Mouse (Mus musculus): Measurements from ENCODE around the gene 4930452B06Rik. TPM values are rescaled to one million over a fixed set of nuclear protein-coding genes. Genes with fewer than 3 reads are reported as not detected.

4930452B06Rik gene
- polyA plus RNA-seq, 1 experiment from 2014 or later = 12.1 TPM

DNA sequence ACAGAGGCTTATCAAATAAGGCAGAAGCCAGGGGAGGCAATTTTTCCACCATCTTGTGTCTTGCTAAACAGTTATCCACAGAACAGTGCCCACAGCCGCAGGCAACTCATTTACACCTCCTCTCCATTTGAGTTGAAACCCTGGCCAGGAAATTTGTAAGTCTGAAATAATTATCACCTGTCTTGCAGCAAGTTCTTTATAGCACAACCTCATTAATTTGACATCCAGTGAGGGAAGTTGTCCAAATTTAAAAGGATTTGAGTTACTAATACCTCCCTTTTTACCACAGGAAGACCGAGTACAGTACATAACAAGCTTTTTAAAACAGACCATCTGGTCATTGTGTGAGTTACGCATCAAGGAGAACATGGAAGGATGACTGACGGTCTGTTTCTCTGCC is 154.8 kb downstream of the 4930452B06Rik start:
- DNase-seq (ENCODE audit: extremely low spot score, low spot score) = no peak
- H3K4me1 ChIP-seq = no peaks in the 10 kb centered on the region
- H3K27ac ChIP-seq = no peak overlapping the region
- 90% methylated on average over 4 of the region's 4 CpGs for WGBS
- H3K36me3 ChIP-seq (replicated peaks) = no peaks in the 10 kb centered on the region
- no peak overlapping the region for H3K4me3 ChIP-seq
- H3K9me3 ChIP-seq = no peaks in the 10 kb centered on the region
- H3K27me3 ChIP-seq (ENCODE audit: poor library complexity, severe bottlenecking) = no peaks in the 10 kb centered on the region

- Histone ChIP-seq H3K27ac (no peak overlapping the region; the same call in 1 of the 2 replicates), H3K4me3 (no peak overlapping the region), H3K9me3 (no peaks in the 10 kb centered on the region), H3K4me1 (no peaks in the 10 kb centered on the region), H3K27me3 (ENCODE audit: poor library complexity, severe bottlenecking) (no peaks in the 10 kb centered on the region), H3K36me3 (replicated peaks) (no peaks in the 10 kb centered on the region)
- 91% methylated on average over 10 of the region's 10 CpGs for WGBS
- no peak for DNase-seq (ENCODE audit: extremely low spot score, low spot score)
These were observed 155.6 kb downstream of the 4930452B06Rik start for GRCm38 (mm10) chr14:8510288-8510959.

- Histone ChIP-seq H3K27me3 (ENCODE audit: poor library complexity, severe bottlenecking) (no peaks in the 10 kb centered on the region), H3K4me3 (no peak overlapping the region), H3K36me3 (replicated peaks) (no peaks in the 10 kb centered on the region), H3K27ac (no peak overlapping the region), H3K4me1 (no peaks in the 10 kb centered on the region), H3K9me3 (no peaks in the 10 kb centered on the region)
- DNase-seq (ENCODE audit: extremely low spot score, low spot score) = no peak
These were observed 157.4 kb downstream of the 4930452B06Rik start for GRCm38 (mm10) chr14:8508669-8509068.

GRCm38 (mm10) chr14:8504206-8504605 is 161.8 kb downstream of the 4930452B06Rik start:
- Histone ChIP-seq H3K9me3 (no peaks in the 10 kb centered on the region), H3K4me3 (no peak overlapping the region), H3K4me1 (no peaks in the 10 kb centered on the region), H3K36me3 (replicated peaks) (no peaks in the 10 kb centered on the region), H3K27ac (no peak overlapping the region), H3K27me3 (ENCODE audit: poor library complexity, severe bottlenecking) (no peaks in the 10 kb centered on the region)
- 92% methylated on average over 2 of the region's 2 CpGs for WGBS
- DNase-seq (ENCODE audit: extremely low spot score, low spot score) = no peak

DNA sequence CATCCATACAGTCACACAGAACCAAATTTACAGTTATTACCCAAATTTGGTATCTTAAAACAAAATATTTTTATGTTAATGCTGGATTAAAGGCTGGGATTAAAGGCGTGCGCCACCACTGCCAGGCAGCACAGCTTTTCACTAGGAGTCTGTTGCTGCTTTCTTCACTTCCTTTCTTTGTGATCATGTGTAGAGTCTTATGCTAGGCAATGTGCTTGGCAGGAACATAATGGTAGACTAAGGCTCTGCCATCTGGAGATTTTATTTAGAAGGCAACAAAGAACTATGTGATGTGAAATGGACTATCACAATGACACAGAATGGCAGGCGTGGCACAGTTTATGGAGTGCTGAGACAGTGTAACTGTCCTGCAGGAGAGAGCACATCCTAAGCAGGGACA is 162.7 kb downstream of the 4930452B06Rik start:
- 91% methylated on average over 3 of the region's 3 CpGs for WGBS
- DNase-seq (ENCODE audit: extremely low spot score, low spot score) = no peak
- H3K27ac ChIP-seq = no peak overlapping the region

GRCm38 (mm10) chr14:8502496-8502895 is 163.5 kb downstream of the 4930452B06Rik start:
- no peak for DNase-seq (ENCODE audit: extremely low spot score, low spot score)
- Histone ChIP-seq H3K9me3 (no peaks in the 10 kb centered on the region), H3K27me3 (ENCODE audit: poor library complexity, severe bottlenecking) (no peaks in the 10 kb centered on the region), H3K27ac (no peak overlapping the region), H3K36me3 (replicated peaks) (no peaks in the 10 kb centered on the region), H3K4me1 (no peaks in the 10 kb centered on the region), H3K4me3 (no peak overlapping the region)
- 93% methylated on average over 5 of the region's 5 CpGs for WGBS

More for the DNA sequence above, 162.7 kb downstream of the 4930452B06Rik start:
- no peaks in the 10 kb centered on the region for H3K27me3 ChIP-seq (ENCODE audit: poor library complexity, severe bottlenecking)
- H3K4me3 ChIP-seq = no peak overlapping the region
- H3K9me3 ChIP-seq = no peaks in the 10 kb centered on the region
- no peaks in the 10 kb centered on the region for H3K4me1 ChIP-seq
- no peaks in the 10 kb centered on the region for H3K36me3 ChIP-seq (replicated peaks)

DNA sequence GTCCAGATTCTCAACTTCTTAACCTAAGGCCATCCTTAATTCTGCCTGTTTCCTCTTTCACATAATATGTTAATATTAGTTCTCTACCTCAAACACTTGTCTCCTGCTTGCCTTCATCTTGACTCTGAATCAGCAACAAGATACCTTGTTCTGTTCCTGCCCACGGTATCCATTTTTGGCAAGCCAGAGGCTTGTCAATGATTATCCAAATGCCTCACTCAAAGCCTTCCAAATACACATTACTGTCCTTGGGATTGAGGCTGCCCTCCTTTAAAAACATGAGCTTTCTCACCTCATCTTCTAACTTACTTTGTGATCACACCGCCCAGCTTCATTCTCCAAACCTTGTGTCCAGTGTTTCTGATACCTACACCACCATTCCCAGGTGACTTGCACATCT is 170.3 kb downstream of the 4930452B06Rik start:
- DNase-seq (ENCODE audit: extremely low spot score, low spot score) = no peak
- Histone ChIP-seq H3K4me3 (no peak overlapping the region), H3K9me3 (no peaks in the 10 kb centered on the region), H3K4me1 (no peaks in the 10 kb centered on the region), H3K27ac (no peak overlapping the region), H3K27me3 (ENCODE audit: poor library complexity, severe bottlenecking) (no peaks in the 10 kb centered on the region), H3K36me3 (replicated peaks) (no peaks in the 10 kb centered on the region)
- 96% methylated on average over 2 of the region's 2 CpGs for WGBS

DNA sequence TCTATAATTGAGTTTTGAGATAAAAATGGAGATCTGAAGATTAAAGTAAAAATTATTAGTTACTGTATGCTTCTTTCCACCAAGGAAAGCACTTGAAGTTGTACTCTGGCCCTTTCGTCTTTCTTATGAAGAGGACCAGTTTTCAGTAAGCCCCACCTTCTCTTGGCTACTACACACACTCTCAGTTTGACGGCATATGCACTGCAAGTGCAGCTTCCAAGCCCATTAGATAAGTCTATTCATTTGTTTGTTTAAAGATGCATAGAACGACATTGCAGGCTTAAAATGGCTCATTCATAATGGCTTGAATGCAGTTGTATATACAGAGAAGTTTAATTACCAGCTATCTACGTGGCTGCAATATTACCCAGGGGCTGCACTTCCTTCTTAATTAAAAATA is 171.1 kb downstream of the 4930452B06Rik start:
- DNase-seq (ENCODE audit: extremely low spot score, low spot score) = no peak
- no peaks in the 10 kb centered on the region for H3K9me3 ChIP-seq
- H3K27ac ChIP-seq = no peak overlapping the region
- WGBS = 80% methylated on average over 4 of the region's 4 CpGs
- H3K27me3 ChIP-seq (ENCODE audit: poor library complexity, severe bottlenecking) = no peaks in the 10 kb centered on the region
- no peaks in the 10 kb centered on the region for H3K4me1 ChIP-seq
- H3K36me3 ChIP-seq (replicated peaks) = no peaks in the 10 kb centered on the region
- H3K4me3 ChIP-seq = no peak overlapping the region

DNA sequence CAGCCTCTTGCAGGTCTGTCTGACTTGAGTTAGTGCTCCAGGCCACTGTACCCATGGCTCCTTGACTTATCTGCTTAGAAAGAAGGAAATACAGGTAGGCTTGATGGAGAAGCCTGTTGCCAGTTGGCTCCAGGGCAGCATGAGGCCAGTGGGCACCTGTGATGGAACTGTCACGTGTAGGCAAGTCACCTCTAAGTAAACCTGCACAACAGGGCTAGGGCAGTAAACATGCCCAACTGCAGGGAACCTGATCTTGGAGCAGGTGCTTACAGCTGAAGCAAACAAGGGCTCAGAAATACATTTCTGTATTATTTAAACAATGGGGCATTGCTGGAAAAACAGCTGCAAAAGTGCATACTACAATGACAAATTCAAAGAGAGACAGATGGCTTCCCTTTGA is 171.8 kb downstream of the 4930452B06Rik start:
- Histone ChIP-seq H3K4me1 (no peaks in the 10 kb centered on the region), H3K4me3 (no peak overlapping the region), H3K27ac (no peak overlapping the region), H3K36me3 (replicated peaks) (no peaks in the 10 kb centered on the region), H3K9me3 (no peaks in the 10 kb centered on the region), H3K27me3 (ENCODE audit: poor library complexity, severe bottlenecking) (no peaks in the 10 kb centered on the region)
- DNase-seq (ENCODE audit: extremely low spot score, low spot score) = no peak
- 83% methylated on average over 1 of the region's 1 CpGs for WGBS

DNA sequence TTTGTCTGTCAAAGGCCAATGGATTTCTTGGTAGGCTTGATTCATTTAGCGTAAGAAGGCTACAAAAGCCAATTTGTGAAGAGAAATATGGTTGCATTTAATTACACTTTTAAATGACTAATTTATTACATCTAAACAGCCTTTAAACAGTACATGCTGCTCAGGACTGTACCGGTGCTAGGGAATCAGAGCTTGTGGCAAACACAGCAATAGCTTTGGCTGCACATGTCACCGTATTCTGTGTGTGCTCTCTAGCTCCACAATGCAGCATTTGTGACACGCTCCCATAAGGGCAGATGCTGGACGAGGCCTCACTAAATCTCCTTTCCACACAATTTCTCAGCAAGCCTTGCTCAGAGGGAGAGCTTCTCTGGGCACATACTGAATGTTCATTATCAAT is 187.9 kb downstream of the 4930452B06Rik start:
- 83% methylated on average over 5 of the region's 5 CpGs for WGBS
- Histone ChIP-seq H3K4me3 (no peak overlapping the region), H3K36me3 (replicated peaks) (peaks cover 4% of the 10 kb centered on the region; the same call in 1 of the 2 replicates), H3K27me3 (ENCODE audit: poor library complexity, severe bottlenecking) (no peaks in the 10 kb centered on the region), H3K4me1 (peaks cover 15% of the 10 kb centered on the region; the same call in 1 of the 2 replicates), H3K27ac (no peak overlapping the region), H3K9me3 (peaks cover 3% of the 10 kb centered on the region; the same call in 1 of the 2 replicates)
- no peak for DNase-seq (ENCODE audit: extremely low spot score, low spot score)

DNA sequence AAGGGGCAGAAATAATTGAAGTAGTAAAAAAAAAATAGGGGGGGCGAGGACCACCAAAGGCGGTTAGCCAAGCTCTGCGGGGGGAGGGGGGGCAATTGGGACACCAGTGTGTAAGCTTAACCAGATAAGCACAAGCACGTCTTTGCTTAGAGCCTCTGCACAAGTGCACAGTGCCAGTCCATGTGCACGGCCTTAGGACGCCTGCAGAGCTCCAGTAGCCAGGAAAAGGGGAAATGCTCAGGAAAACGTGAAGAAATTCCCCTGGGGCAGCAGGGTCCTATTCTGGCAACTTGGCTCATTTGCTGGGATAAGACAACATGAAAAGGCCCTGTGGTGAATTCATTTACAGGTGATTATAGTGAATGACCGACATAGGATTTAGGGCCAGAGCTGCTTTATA is 188.7 kb downstream of the 4930452B06Rik start:
- DNase-seq (ENCODE audit: extremely low spot score, low spot score) = no peak
- no peak overlapping the region for H3K4me3 ChIP-seq
- H3K36me3 ChIP-seq (replicated peaks) = peaks cover 4% of the 10 kb centered on the region; the same call in 1 of the 2 replicates
- H3K27ac ChIP-seq = no peak overlapping the region
- H3K4me1 ChIP-seq = peaks cover 15% of the 10 kb centered on the region; the same call in 1 of the 2 replicates
- H3K27me3 ChIP-seq (ENCODE audit: poor library complexity, severe bottlenecking) = no peaks in the 10 kb centered on the region
- H3K9me3 ChIP-seq = peaks cover 3% of the 10 kb centered on the region; the same call in 1 of the 2 replicates
- WGBS = 64% methylated on average over 8 of the region's 8 CpGs

- peaks cover 4% of the 10 kb centered on the region; the same call in 1 of the 2 replicates for H3K36me3 ChIP-seq (replicated peaks)
- H3K27me3 ChIP-seq (ENCODE audit: poor library complexity, severe bottlenecking) = no peaks in the 10 kb centered on the region
- WGBS = 68% methylated on average over 3 of the region's 3 CpGs
- DNase-seq (ENCODE audit: extremely low spot score, low spot score) = no peak
- peaks cover 15% of the 10 kb centered on the region; the same call in 1 of the 2 replicates for H3K4me1 ChIP-seq
- H3K27ac ChIP-seq = no peak overlapping the region
- peaks cover 3% of the 10 kb centered on the region; the same call in 1 of the 2 replicates for H3K9me3 ChIP-seq
- H3K4me3 ChIP-seq = no peak overlapping the region
These were observed 189.4 kb downstream of the 4930452B06Rik start for GRCm38 (mm10) chr14:8476606-8477005.

- H3K4me3 ChIP-seq = no peak overlapping the region
- peaks cover 3% of the 10 kb centered on the region; the same call in 1 of the 2 replicates for H3K9me3 ChIP-seq
- 84% methylated on average over 5 of the region's 5 CpGs for WGBS
- peaks cover 4% of the 10 kb centered on the region; the same call in 1 of the 2 replicates for H3K36me3 ChIP-seq (replicated peaks)
- no peak overlapping the region for H3K27ac ChIP-seq
- peaks cover 15% of the 10 kb centered on the region; the same call in 1 of the 2 replicates for H3K4me1 ChIP-seq
- no peak for DNase-seq (ENCODE audit: extremely low spot score, low spot score)
- H3K27me3 ChIP-seq (ENCODE audit: poor library complexity, severe bottlenecking) = no peaks in the 10 kb centered on the region
These were observed 190.2 kb downstream of the 4930452B06Rik start for GRCm38 (mm10) chr14:8475851-8476250.

All from forebrain, embryonic 10.5 days (tissue).